Mouse (Mus musculus): ENCODE data around the gene Trim50. TPM values are rescaled to one million over a fixed set of nuclear protein-coding genes. Genes with fewer than 3 reads are reported as not detected.

The Trim50 gene
- not detected for polyA plus RNA-seq (2021)

DNA sequence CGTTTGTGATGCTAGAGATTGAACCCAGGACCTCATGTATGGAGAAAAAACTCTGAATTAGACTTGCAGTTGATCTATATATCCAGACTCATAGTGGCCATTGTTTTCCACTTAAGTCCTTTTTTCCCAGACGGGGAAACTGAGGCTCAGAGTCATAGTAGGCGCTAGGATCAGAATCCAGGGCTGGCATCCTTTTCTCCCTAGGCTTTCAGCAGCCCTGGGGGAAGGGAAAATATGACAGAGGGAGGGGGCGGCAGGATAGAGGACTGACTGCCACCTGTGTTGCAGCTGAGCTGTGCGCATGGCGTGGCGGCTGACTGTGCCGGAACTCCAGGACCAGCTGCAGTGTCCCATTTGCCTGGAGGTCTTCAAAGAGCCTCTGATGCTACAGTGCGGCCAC lies at the start of gene Trim50:
TSS of gene Trim50 (plus strand) at position 301 of the 400 bp plus-strand sequence.
- ChIA-PET POLR2A (no interaction called here), CTCF (interaction anchor here (1.3 to 1.4 kb wide), 2 partner anchors 8 to 14 kb away, joined by 3 read pairs; no protein-coding TSS in a partner anchor)
- H3K27me3 ChIP-seq: peaks cover 39% of the 10 kb centered on the region
- in situ Hi-C loops (cut with MboI; ENCODE audit: low pct_unique_long_range_greater_than_20kb): no loop called here
- ATAC-seq: no peak
- no peak for TF ChIP-seq CTCF (IDR thresholded peaks at IDR 0.05)
- DNase-seq (ENCODE audit: low read depth, low spot score): no peak

DNA sequence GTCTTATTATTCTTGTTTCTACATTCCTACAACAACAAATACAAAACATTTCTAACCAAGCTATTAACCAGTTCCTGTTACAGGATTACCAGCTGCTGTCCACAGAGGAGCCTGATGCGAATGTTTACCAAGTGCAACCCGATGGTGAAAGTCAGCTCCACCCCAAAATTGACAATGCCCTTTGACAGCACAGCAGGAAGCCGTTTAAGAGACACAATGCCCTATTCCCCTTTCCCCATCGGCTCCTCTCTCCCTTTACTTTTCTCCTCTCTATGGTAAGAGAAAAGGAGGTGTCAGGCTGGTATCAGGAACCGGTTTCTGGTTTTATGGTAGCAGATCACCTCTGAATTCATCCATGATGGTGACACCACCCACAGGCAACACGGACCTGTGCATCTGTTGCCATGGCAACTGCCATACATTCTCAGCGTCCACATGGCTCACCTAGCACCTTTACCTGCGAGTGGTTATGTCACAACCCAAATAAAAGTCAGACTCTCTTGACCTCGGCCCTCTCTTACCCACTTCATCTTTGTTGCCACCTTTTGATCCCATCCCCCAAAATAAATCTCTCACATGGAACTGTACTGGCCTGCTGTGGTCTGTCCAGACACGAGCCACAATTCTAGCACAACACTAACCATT lies 46.7 kb upstream of the Trim50 start:
- POLR2A ChIA-PET: no interaction called here
- DNase-seq (ENCODE audit: low read depth, low spot score) (no peak), ATAC-seq (no peak)
- CTCF ChIA-PET: no interaction called here
- H3K27me3 ChIP-seq: peaks cover 88% of the 10 kb centered on the region
- TF ChIP-seq CTCF (IDR thresholded peaks at IDR 0.05): no peak
- in situ Hi-C loops (cut with MboI; ENCODE audit: low pct_unique_long_range_greater_than_20kb): no loop called here

DNA sequence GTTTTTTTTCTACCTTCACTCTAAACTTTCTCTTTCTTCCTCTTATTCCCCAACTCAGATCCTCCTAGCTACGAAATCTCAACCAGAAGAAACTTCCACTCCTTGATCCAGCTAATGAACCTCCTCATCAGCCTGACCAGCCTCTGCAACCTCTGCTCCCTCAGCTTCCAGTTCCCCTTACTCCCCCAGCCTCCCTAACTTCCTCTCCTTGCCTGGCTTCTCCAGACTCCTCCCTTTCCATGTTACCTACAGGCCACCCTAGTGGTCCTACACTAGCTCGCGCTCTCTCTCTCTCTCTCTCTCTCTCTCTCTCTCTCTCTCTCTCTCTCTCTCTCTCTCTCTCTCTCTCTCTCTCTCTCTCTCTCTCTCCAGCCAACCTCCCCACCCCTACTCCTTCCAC lies 36.9 kb upstream of the Trim50 start:
- no peak for TF ChIP-seq CTCF (IDR thresholded peaks at IDR 0.05)
- in situ Hi-C loops (cut with MboI; ENCODE audit: low pct_unique_long_range_greater_than_20kb): no loop called here
- no peak for DNase-seq (ENCODE audit: low read depth, low spot score)
- CTCF ChIA-PET: interaction anchor here (1.2 kb wide), 1 partner anchor 8 kb away, joined by 3 read pairs; no protein-coding TSS in a partner anchor
- peaks cover 7% of the 10 kb centered on the region for H3K27me3 ChIP-seq
- POLR2A ChIA-PET: no interaction called here
- no peak for ATAC-seq

DNA sequence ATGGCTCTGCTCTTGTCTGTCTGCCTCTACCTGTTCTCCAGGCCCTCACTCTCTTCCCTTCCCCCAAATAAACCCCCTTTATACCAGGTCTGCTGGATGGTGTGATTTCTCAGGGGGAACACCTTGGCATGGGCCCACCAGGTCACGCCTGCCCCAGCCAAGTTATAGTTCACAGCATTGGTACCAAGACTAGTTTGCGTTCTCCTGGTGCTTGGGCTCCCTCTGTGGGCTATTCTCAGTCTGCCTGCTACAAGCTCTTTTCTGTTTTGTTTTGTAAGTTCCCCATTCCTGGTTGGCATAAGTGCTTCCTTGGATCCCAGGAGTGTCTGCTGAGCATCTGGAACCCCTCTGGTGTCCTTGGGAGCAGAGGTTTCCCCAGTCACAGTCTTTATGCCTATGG lies 33.2 kb upstream of the Trim50 start:
- no peak for TF ChIP-seq CTCF (IDR thresholded peaks at IDR 0.05)
- no peak for ATAC-seq
- in situ Hi-C loops (cut with MboI; ENCODE audit: low pct_unique_long_range_greater_than_20kb): no loop called here
- H3K27me3 ChIP-seq: peaks cover 34% of the 10 kb centered on the region
- ChIA-PET POLR2A (no interaction called here), CTCF (no interaction called here)
- DNase-seq (ENCODE audit: low read depth, low spot score): no peak

DNA sequence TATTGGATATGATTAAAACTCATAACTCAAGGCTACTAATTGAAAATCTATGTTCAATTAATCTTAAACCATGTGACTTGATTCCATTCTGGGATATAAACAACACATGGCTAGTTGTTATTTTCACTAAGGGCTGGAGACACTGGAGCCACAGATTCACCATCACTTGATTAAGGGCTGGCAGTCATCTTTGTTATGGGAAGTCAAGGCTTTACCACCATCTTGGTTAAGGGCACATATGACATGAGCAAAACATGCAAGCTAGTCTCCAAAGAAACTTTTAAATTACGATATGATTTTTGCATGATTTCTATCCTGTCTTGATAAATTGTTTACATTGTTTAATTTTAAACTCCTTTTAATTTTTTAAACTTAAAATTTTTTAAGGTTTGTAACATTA lies 30.9 kb upstream of the Trim50 start:
- DNase-seq (ENCODE audit: low read depth, low spot score) (no peak), ATAC-seq (no peak)
- POLR2A ChIA-PET: no interaction called here
- peaks cover 37% of the 10 kb centered on the region for H3K27me3 ChIP-seq
- in situ Hi-C loops (cut with MboI; ENCODE audit: low pct_unique_long_range_greater_than_20kb): no loop called here
- TF ChIP-seq CTCF (IDR thresholded peaks at IDR 0.05): no peak
- CTCF ChIA-PET: interaction anchor here (1.1 kb wide), 1 partner anchor 28 kb away, joined by 3 read pairs; no protein-coding TSS in a partner anchor

DNA sequence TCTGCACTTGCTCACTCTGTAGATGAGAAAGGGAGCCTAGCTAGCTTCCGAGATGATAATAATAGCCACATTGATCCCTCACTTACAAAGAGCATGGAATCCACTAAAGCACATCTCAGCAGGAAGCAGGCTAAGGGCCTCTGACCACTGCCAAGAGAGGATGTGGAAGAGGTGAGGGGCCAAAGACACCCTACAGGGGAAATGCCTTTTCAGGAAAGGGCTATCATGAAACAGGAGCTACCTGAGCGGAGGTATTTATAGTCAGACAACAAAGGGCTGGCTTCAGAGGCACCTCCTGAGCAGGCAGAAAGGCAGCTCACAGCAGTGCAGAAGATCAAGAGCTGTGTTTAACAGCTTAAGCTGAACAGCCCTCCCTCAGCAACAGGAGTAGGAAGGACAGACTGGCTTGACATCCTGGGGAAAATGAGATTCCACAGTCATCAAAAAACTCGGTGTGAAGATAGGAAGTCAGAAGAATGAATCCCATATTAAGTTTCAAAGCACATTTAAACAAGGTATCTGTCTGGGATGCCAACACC lies 26.9 kb upstream of the Trim50 start:
- ATAC-seq: no peak
- no peak for TF ChIP-seq CTCF (IDR thresholded peaks at IDR 0.05)
- DNase-seq (ENCODE audit: low read depth, low spot score): no peak
- CTCF ChIA-PET: interaction anchor here (0.9 kb wide), 1 partner anchor 34 kb away, joined by 3 read pairs; no protein-coding TSS in a partner anchor
- POLR2A ChIA-PET: interaction anchor here (0.6 kb wide), 1 partner anchor 39 kb away, joined by 3 read pairs; no protein-coding TSS in a partner anchor
- in situ Hi-C loops (cut with MboI; ENCODE audit: low pct_unique_long_range_greater_than_20kb): no loop called here
- peaks cover 44% of the 10 kb centered on the region for H3K27me3 ChIP-seq

DNA sequence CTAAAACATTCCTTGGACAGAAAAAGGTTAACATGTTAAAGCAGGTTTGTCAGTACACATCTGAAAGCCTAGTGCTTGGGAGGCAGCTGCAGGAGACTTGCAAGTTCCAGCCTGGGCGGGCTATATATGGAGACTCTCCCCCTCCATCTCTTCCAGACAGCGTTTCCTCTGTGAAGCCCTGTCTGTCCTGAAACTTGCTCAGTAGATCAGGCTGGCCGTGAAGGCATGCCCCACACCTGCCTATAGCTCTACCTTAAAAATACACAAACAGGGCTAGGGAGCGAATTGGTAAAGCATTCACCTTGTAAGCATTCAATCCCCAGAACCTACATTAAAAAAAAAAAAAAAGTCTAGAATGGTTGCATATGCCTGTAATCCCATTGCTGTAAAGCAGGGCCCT lies 23.6 kb upstream of the Trim50 start:
- ChIA-PET CTCF (no interaction called here), POLR2A (interaction anchor here (0.6 kb wide), 1 partner anchor 33 kb away, joined by 4 read pairs; no protein-coding TSS in a partner anchor)
- DNase-seq (ENCODE audit: low read depth, low spot score): no peak
- H3K27me3 ChIP-seq: peaks cover 19% of the 10 kb centered on the region
- no peak for ATAC-seq
- in situ Hi-C loops (cut with MboI; ENCODE audit: low pct_unique_long_range_greater_than_20kb): no loop called here
- no peak for TF ChIP-seq CTCF (IDR thresholded peaks at IDR 0.05)

DNA sequence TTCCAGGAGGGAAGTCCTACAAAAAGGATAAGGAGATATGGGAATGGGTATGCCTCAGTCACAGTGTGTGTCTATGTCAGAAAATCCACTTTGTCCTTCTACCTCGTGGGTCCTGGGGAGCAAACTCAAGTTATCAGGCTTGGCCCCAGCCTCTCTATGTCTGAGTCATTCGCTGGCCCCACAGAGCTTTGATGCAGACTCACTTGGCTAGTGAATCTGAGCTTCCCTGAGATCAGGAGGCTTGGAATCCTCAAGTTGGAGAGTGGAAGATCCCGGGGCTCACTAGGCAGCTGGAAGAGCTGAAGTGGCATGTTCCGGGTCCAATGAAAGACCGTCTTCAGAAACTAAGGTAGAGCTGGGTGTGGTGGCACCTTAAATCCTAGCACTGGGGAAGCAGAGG lies 22.9 kb upstream of the Trim50 start:
- DNase-seq (ENCODE audit: low read depth, low spot score): no peak
- ATAC-seq: no peak
- POLR2A ChIA-PET: interaction anchor here (0.6 kb wide), 1 partner anchor 92 kb away, joined by 3 read pairs; no protein-coding TSS in a partner anchor
- in situ Hi-C loops (cut with MboI; ENCODE audit: low pct_unique_long_range_greater_than_20kb): no loop called here
- peaks cover 23% of the 10 kb centered on the region for H3K27me3 ChIP-seq
- no peak for TF ChIP-seq CTCF (IDR thresholded peaks at IDR 0.05)
- CTCF ChIA-PET: no interaction called here

DNA sequence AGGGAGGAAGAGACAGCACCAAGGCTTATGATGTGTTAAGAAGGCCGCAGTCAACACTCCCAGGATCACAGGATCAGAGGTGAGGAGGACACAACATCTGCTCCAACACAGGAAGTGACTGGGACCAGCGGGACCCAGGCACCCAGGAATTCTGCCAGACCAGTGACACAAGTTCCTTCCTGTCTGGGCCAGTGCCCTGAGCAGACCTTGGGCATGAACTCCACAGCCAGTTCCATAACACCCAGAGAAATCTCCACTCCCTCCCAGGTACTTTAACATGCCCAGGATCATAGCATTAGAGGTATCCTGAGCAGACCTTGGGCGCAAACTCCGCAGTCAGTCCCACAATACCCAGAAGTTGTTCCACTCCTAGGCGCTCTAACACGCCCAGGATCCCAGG lies 21.9 kb upstream of the Trim50 start:
- TF ChIP-seq CTCF (IDR thresholded peaks at IDR 0.05): no peak
- no peak for ATAC-seq
- in situ Hi-C loops (cut with MboI; ENCODE audit: low pct_unique_long_range_greater_than_20kb): no loop called here
- CTCF ChIA-PET: no interaction called here
- DNase-seq (ENCODE audit: low read depth, low spot score): no peak
- POLR2A ChIA-PET: no interaction called here
- H3K27me3 ChIP-seq: peaks cover 24% of the 10 kb centered on the region

DNA sequence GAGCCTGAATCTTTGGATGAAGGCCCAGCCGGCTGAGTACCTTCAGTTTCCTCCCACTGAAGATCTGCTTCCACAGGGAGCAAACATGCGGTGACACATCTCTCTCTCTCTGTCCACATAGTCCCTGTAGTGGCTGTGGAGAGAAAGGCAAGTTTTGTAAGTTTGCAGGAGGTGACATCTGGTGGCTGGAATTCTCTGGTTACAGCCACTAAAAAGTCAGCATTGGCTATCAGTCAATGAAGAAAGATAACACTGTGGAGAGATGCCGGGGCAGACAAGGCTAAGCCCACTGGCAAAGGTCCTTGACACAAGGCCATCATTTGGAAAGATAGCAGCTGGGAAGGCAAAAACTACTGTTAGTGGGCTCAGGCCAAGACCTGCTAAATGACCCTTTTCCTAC lies 15.5 kb upstream of the Trim50 start:
- peak; percentile 36 for TF ChIP-seq CTCF (IDR thresholded peaks at IDR 0.05)
- H3K27me3 ChIP-seq: peaks cover 67% of the 10 kb centered on the region
- in situ Hi-C loops (cut with MboI; ENCODE audit: low pct_unique_long_range_greater_than_20kb): no loop called here
- ChIA-PET POLR2A (no interaction called here), CTCF (no interaction called here)
- ATAC-seq: no peak
- no peak for DNase-seq (ENCODE audit: low read depth, low spot score)

DNA sequence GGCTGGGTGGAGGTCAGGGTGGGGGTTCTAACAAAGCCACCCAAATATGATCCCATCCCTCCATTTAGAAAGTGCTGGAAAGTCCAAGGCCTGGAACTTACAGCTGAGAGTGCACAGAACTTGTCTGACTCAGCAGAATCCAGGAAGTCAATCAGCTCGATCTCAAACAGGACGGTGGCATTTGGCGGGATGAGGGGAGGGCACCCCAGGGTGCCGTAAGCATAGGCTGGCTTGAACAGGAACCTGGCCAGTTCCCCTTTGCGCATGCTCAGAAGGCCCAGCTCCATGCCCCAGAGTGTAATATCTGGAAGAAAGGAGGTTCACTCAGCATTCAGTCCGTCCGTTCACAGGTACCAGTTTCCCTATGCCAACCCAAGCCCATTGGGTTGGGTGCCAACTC lies 7.1 kb upstream of the Trim50 start:
- TF ChIP-seq CTCF (IDR thresholded peaks at IDR 0.05): no peak
- in situ Hi-C loops (cut with MboI; ENCODE audit: low pct_unique_long_range_greater_than_20kb): no loop called here
- peaks cover 55% of the 10 kb centered on the region for H3K27me3 ChIP-seq
- ATAC-seq (no peak), DNase-seq (ENCODE audit: low read depth, low spot score) (no peak)
- ChIA-PET POLR2A (interaction anchor here (0.6 kb wide), 1 partner anchor 124 kb away, joined by 3 read pairs; no protein-coding TSS in a partner anchor), CTCF (interaction anchor here (1.4 to 1.9 kb wide), 4 partner anchors 8 to 21 kb away, joined by 3 to 6 read pairs (median 4); no protein-coding TSS in a partner anchor)
